Mouse (Mus musculus) lung, adult 2 months (tissue): ENCODE results near the gene Ctdsp1.

Source experiments
- CTCF ChIP-seq: fragments of 200-500 bp; IDR thresholded peaks from 2 replicates; pipeline ENCODE4 v1.5.1; 2011; ENCODE audit warnings: mild to moderate bottlenecking, low read length, control low read depth; ENCODE audit not compliant: insufficient read depth
- POLR2A ChIP-seq: fragments of 200-500 bp; IDR thresholded peaks from 2 replicates; pipeline ENCODE4 v1.6.1; 2011; ENCODE audit warnings: low read depth, mild to moderate bottlenecking, control low read depth, low read length, borderline replicate concordance; ENCODE audit errors: extremely low read depth

GRCm38 (mm10) chr1:74351185-74351769, 40.0 kb upstream of the Ctdsp1 start:
- TF ChIP-seq CTCF (no peak), POLR2A (no peak)
